Mouse (Mus musculus): ENCODE results near the gene Tob2.

Tob2 gene

GRCm38 (mm10) chr15:81858517-81859329 is at the start of gene Tob2:
TSS of gene Tob2 (minus strand) at chr15:81858796.
- peak; percentile 38 for DNase-seq (ENCODE audit: low spot score)

- DNase-seq (ENCODE audit: low spot score) = no peak
Observed at GRCm38 (mm10) chr15:81907953-81908352, 49.4 kb upstream of the Tob2 start.

GRCm38 (mm10) chr15:81904939-81905338 is 46.3 kb upstream of the Tob2 start:
- DNase-seq (ENCODE audit: low spot score) = no peak

GRCm38 (mm10) chr15:81898751-81899150 is 40.2 kb upstream of the Tob2 start:
- no peak for DNase-seq (ENCODE audit: low spot score)

GRCm38 (mm10) chr15:81897607-81898285 is 39.1 kb upstream of the Tob2 start:
- DNase-seq (ENCODE audit: low spot score) = no peak

GRCm38 (mm10) chr15:81896407-81896806 is 37.8 kb upstream of the Tob2 start:
- no peak for DNase-seq (ENCODE audit: low spot score)

- DNase-seq (ENCODE audit: low spot score) = no peak
Observed at GRCm38 (mm10) chr15:81894002-81894401, 35.4 kb upstream of the Tob2 start.

GRCm38 (mm10) chr15:81891822-81892580 is 33.4 kb upstream of the Tob2 start:
- no peak for DNase-seq (ENCODE audit: low spot score)

- DNase-seq (ENCODE audit: low spot score) = no peak
Observed at GRCm38 (mm10) chr15:81891140-81891802, 32.7 kb upstream of the Tob2 start.

GRCm38 (mm10) chr15:81889175-81889574 is 30.6 kb upstream of the Tob2 start:
- DNase-seq (ENCODE audit: low spot score) = no peak

GRCm38 (mm10) chr15:81886795-81887550 is 28.4 kb upstream of the Tob2 start:
- no peak for DNase-seq (ENCODE audit: low spot score)

- no peak for DNase-seq (ENCODE audit: low spot score)
Observed at GRCm38 (mm10) chr15:81885418-81885934, 26.9 kb upstream of the Tob2 start.

- no peak for DNase-seq (ENCODE audit: low spot score)
Observed at GRCm38 (mm10) chr15:81882348-81882747, 23.8 kb upstream of the Tob2 start.

GRCm38 (mm10) chr15:81879531-81880401 is 21.2 kb upstream of the Tob2 start:
- no peak for DNase-seq (ENCODE audit: low spot score)

- peak; percentile 96 for DNase-seq (ENCODE audit: low spot score)
Observed at GRCm38 (mm10) chr15:81872262-81873136, 13.9 kb upstream of the Tob2 start, which contains the start of gene Aco2. TSS of gene Aco2 (plus strand) at chr15:81872309.

GRCm38 (mm10) chr15:81871604-81872261 is 13.1 kb upstream of the Tob2 start, which contains the start of gene Phf5a:
TSS of gene Phf5a (minus strand) at chr15:81871911.
- DNase-seq (ENCODE audit: low spot score) = peak; percentile 74

- DNase-seq (ENCODE audit: low spot score) = no peak
Observed at GRCm38 (mm10) chr15:81869985-81870384, 11.4 kb upstream of the Tob2 start.

GRCm38 (mm10) chr15:81864238-81864637 is 5.6 kb upstream of the Tob2 start:
- DNase-seq (ENCODE audit: low spot score) = no peak
